Mouse (Mus musculus) retina, postnatal 7 days (tissue): ENCODE measurements at regions not wholly inside any gene's neighbourhood (a gene's known extent, or its start where the extent isn't known, plus 50 kb on each side); places are given as distances from the start of the nearest gene placed in this dataset.
A peak's percentile ranks its signal among the peaks of the same experiment; 100 is the strongest.

ENCODE experiments used
- DNase-seq: peaks from one replicate; pipeline ENCODE4 v3.0.0-alpha.2; 2012; ENCODE audit warnings: low read depth, low spot score

DNA sequence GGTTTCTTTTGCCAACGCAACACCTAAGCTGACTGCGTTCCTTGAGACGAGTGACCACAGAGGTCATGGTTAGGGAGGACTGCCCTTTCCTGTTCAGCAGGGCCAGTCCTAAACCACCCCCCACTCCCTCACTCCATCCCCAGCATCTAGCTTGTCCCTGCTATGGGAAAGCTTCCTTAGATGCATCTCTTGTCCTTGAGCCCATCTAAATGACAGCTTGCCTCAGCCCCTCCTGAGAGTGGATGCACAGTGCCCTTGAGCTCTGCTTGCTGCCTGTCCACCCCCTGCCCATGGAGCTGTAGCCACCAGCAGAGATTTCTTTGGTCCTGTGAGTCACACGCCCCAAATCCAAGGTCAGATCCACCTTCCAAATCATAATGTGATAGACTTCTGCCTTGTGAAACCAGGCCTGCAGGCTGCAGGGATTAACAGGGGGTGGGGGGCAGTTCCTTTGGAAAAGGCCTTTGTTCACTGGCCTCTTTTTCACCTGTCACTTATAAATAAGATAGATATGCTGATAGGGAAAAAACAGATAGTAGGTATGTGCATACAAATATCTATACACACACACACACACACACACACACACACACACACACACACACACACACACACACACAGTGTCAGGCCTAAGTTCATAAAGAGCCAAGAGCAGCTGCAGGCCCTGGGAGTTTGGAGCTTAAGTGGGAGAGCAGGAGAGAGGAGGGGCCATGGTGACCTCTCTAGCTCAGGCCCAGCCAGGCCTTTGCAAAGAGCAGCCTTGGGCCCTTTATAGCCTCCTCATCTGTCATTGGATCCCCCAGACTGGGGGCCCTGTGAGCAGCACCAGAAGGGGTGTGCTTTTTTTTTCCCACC, 56.4 kb upstream of the Adra2c start:
- DNase-seq = peak; percentile 21

DNA sequence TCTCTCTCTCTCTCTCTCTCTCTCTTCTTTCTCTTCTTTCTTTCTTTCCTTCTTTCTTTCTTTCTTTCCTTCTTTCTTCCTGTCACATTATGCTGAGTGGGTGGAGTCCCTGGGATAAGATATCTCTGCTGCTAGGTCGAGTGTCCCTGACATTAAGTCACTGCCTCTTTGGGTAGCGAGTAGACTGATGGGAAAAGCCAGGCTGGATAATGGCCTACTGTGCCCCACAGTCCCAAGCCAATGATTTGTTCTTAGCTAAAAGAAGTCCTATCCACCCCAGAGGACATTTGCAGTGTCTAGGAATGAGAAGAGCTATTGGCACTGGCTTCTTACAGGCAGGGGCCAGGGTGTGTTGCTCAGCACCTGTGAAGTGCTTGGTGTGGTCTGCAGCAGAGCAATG, 61.8 kb upstream of the Adra2c start:
- no peak for DNase-seq

DNA sequence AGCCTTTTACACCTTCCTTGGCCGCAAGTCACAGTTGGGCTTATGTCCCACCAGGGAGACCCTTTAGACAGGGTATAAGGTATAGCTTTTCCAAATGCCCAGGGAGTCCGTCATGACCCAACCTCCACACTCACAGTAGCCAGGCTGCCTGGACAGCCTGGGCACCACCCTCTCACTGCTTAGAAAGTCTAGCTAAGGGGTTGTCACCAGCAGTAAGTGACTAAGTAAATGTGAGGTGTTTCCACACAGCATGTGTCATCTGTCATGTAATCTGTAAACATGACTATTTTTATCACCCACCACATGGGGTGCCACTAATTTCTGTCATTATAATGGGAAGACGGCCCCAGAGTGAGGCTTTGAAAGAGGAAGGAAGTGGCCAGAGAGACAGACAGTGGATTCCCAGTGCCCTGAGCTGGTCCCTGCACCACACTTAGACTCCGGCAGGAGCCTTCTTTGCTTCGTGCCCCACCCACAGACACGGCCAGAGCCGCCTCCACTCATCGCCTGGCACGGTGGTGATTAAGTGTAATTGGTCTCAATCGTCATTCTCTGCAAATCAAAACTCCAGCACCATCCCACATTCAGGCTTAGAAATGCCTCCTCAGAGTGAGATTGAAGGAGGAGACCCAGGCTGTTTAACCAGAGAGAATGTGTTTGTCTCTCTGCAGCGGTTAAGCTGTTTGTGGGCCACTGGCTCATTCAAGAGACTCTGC, 62.5 kb upstream of the Adra2c start:
- DNase-seq = no peak

DNA sequence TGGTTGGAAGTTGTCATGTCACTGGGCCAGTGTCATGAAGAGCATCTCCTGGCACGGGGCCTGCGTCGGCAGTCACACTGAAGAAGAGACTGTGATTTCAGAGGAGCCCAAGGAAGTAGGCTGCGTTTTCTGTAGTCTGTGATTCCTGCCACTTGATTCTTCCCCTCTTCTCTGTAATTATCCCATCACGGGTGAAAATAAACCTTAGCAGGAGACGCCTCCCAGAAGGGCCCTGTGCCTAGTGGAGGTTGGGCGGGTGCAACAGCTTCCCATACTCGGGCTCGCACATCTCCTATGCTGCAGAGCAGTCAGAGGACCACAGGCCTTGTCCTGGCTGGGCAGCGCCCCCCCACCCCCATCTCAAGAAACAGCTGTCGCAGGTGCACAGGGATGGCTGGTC, 63.1 kb upstream of the Adra2c start:
- no peak for DNase-seq

DNA sequence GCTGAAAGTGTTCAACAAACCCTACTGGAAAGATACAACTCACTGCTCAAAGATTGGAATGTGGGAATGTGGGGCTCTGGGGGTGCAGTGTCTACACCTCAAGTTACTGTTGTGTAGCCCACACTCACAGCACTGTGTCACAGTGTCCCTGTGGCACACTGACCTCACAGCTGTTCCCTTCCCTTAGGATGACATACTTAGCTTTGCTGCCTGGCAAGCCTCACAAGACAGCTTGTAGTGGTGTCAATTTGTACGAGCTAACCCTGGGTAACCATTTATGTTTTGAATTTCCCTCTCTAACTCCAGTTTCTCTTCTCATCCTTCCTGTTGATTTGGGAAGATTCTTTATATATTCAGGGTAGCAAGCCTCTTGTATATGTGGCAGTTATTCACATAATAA, 68.8 kb upstream of the Adra2c start:
- no peak for DNase-seq

DNA sequence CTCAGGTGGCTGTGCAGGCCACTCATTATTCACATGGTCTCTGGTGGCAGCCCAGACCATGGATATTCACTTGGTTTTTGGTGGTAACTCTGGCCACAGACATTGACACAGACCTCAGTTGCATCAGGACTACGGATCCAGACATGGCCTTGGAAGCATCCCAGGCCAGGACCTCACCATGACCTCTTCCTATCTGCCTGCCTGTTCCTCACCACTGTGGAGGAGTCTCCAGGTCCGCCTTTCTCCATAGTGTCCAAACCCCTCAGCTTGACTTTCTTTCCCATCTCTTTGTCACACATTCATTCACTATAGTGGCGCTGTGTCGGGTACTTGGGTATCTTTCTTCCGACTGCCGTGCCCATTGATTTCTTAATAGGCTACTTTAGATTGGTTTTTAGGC, 74.1 kb upstream of the Adra2c start:
- DNase-seq = no peak

DNA sequence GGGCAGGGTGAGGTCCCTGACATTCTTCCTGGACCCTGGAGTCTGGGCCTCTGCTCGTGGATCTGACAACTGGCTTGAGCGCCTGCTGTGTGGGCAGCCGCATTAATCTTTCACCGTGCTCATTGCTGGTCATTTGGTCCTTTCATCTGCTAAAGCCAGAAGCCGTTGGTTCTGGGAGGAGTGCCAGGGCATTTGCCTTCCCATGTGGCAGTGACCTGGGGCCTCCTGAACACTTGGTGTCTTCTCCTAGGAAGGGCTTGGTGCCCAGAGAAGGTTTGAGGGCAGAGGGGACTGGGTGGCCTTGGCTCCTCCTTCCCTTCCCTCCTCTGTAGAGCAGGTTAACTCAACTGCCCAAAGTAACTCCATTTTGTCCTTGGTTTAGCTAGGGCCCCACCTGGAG, 79.7 kb upstream of the Adra2c start:
- DNase-seq = no peak

DNA sequence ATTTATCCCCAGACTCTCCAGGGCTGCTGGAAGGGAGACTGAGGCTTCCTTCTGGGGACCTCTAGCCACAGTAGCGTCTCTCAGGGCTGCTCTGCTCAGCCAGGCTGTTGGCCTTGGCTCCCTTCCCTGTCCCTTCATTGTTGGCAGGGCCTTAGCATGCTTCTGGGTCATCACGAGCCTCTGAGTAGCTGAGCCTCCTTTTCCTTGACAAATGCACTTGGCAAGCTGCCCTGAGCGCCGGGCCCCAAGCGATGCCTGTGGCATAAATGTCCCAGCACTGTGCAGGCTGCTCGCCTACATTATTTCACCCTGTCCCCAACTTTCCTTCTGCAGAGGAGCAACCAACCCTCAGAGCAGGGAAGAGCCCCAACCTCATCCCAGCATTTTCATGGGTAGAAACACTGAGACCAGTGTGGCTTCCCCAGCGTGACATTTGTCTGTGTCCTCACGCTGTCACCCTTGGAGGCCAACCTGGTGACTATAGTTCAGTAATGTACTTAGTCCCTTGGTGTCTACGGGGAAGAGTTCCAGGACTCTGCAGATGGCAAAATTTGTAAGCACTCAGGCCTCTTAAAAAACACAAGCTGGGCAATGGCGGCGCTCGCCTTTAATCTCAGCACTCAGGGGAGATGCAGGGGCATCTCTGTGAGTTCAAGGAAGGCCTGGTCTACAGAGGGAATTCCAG, 83.7 kb upstream of the Lrpap1 start:
- DNase-seq = peak; percentile 43

DNA sequence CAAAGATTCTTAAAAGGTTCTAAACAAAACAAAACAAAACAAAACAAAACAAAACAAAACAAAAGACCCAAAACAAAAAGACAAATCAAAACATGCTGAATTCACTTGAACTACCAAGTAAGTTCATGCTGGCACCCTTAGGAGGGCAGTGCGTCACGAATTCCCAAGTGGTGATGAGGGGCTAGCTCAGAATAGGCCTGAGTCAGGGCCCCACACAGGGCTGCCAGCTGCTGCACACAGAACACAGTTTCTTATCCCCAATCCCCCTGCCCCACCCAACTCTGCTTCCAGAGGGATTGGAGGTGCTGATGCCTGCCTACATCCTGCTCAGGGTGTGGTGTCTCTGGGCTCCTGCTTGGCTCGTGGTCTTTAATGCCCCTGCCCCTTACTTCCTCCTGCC, 80.3 kb upstream of the Lrpap1 start:
- no peak for DNase-seq

DNA sequence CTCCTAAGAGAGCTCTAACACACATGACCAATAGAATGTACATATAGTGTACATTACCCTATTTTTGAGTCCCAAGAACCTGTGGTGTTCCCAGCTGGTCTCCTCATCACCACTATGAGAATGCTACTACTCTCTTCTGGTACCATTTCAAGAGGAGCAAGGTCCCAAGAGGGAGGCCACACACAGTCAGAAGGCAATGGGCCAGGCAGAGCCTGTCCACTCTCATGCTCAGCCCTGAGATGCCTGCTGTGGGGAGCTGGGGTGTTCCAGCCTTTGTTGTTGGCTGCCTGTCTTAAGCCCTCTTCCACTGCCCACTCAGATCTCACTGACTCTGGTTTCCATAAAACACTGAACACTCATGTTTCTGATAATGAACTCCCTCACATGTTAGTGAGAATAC, 79.7 kb upstream of the Lrpap1 start:
- DNase-seq = no peak

DNA sequence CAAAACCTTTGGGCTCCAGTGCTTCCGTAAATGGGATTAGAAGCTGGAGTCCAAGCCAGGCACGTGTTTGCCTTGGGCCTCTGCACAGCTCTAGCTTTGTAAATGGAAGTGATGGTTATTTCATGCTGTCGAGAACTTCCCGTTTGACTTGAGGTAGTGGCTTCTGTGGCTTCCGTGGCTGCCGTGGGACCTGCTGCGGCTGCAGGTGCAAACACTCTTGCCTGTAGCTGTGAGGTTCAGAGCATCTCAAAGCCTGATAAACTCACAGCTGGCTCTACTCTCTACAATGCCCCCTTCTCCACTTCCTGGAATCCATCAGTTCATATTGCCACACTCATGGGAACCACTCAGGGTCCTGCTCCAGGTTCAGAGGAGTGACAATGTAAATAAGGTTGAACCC, 77.9 kb upstream of the Lrpap1 start:
- no peak for DNase-seq

DNA sequence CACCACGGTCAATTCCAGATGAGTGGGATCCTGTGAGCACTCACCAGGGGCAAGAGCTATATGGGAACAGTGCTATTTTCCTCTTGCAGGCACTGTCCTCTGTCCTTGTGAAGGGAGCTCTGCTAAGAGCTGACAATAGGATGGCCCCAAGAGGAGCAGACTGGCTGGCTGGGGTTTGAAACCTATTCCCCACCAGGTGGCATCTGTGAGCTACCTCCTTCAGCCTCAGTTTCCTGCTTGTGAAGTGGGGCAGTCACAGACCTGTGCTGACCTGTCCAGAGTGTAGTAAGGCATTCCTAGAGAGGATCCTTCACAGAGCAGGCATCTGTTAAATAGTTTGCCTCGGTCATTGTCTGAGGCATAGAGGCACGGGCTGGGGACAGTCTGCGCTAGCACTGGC, 71.8 kb upstream of the Lrpap1 start:
- no peak for DNase-seq

DNA sequence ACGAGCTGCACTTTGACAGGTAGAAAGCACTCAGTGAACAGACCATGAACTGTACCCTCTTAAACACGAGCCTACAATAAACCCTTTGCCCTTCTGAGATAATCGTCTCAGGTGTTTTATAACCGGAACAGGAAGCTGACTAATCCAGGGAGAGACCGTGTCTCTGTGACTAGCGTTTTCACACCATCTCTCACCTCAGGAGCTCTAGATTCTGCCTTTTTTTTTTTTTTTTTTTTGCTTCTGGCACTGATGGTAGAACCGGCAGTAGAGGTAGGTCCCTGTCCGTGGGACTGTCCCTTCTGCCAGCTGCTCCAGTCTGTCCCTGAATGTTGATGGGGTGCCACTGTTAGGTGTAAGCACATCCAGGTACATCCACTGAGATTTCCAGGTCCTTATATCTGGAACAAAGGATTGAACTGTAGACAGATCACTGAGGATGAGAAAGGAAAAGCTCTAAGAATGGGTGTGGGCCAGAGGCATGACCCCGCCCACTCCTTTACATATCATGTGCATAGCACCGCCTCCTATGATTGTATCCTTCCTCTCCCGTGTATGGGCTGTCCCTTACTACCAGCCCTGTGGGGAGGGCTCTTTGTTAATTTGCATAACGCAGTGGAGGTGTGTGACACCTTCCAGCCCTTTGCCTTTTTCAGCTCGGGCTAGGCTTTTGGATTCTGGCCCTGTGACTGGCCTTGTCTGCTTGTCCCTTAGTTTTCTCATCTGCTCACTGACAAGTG, 70.7 kb upstream of the Lrpap1 start:
- DNase-seq = no peak

DNA sequence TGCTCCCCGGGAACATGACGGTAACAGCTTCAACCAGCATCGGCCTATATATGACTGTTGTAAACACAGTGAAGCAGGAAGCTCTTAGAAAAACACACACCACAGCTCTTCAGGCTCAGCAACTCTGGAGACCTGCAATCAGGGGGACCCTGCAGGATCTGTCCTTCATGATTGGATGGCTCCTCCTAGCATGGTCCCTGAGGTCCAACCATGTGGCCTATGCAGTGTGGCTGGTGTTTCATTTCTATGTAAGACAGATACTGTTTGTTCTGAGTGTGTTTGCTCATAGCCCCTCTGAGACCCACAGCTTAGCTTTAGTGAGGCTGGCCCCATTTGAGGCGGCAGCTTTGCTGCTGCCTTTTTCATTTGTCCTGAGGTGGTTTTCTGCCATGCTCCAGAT, 68.8 kb upstream of the Lrpap1 start:
- DNase-seq = no peak

DNA sequence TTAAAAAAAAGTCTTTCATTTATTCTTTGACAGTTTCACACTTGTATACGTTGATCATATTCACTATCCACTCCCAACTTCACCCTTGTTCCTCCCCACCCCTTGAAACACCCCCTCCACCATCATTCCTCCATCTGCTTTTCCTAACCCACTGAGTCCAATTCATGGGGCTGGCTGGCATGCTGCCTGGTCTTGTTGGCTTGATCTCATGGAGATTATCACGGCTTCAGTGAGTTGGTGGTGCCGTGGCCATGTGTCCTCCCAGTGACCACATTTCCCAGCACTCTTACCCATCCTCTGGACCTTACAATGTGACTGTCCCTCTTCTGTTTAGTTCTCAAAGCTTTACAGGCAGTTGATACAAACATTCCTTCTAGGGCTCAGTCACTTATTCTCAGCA, 65.8 kb upstream of the Lrpap1 start:
- DNase-seq = no peak

DNA sequence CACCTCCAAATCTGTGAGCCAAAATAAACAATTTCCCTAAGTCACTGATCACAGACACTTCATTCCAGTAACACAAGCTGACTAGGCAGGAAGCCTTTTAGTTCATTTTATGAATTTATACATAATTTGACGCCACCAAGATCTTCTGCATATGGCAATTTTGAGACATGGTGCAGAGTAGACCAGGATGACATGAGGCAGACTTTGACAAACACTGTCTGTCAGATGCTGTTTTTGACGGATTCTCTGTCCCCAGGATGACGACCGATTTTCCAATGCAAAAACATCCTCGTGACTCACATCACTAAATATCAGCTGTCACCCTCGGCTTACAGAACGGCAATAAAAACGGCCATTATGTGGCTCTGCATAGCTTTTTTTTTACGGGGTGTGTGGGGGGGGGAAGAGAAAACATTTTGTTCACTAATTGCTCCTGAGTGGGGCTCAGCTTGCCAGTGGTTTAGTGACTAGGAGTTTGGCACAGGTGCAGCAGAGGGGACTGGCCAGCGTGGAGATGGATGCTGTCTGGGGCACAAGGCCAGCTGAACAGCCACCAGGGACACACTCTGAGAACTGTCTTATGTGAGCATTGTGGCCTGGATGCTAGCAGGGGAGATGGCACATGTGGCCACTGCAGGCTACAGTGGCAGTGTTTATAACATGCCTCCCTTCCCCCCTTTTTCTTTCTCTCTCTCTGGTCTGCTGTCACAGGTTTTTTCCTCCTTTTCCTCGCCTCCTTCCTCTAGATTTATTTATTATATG, 65.0 kb upstream of the Lrpap1 start:
- no peak for DNase-seq

DNA sequence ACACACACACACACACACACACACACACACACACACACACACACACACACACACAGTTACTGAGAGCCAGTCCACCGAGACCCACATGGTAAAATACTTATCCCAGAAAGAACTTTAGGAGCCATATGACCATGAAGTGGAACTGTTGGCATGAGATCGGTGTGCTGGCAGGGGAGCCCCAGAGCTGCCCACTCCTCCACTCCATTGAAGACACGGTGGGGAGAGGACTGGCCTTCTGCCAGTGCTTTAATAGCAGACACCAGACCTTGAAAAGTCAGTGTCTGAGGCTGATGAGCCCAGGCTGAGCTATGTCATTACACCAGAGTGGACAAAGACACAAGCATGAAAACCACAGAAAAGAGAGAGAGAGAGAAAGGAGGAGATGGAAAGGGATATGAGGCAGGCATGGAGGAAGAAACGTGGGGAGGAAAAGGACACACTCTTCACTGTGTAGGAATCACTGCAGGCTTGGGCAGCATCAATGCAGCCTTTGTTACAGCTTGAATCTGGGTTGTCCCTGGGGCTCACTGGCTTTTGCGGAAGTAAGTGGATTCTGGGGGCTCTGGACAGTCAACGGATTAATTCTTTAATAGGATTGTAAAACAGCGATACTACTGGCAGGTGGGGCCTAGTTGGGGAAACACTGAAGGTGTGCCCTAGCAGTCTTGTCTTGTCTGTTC, 64.2 kb upstream of the Lrpap1 start:
- peak; percentile 20 for DNase-seq

DNA sequence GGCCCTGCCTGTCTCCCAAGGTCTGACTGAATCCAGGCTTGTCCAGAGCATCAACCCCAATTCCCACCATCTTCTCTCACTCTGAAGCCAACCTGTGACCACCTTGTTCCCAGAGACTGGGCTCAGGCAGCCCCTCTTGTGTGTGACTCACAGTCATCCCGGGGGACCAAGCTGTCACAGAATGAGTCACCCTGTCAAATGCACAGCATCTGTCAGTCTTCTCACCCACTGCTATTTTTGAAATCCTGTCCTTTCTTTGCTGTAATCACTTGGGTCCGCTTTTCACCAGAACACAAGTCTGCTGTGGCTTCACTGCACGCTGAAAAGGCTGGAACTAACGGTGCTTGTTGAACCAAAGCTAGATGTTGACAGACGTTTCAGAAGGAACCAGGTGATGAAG, 63.3 kb upstream of the Lrpap1 start:
- DNase-seq = no peak

DNA sequence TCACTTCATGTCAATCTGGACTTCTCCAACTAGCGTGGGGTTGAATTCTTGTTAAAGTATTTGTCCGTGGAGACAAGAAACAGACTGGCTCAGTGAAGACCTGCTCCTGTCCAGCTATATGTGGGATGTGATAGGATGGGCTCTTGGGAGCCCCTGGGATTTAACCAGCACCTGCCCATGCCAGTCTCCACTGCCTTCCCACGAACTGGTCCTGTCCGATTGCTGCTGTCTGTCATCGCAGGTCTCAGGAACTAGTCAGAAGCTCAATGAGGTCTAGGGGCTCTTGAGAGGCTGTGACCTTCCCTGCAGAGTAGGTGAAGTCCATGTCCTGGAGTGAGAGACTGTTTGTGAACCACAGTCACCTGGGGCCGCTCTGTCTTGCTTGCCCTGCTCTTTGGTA, 62.8 kb upstream of the Lrpap1 start:
- no peak for DNase-seq

DNA sequence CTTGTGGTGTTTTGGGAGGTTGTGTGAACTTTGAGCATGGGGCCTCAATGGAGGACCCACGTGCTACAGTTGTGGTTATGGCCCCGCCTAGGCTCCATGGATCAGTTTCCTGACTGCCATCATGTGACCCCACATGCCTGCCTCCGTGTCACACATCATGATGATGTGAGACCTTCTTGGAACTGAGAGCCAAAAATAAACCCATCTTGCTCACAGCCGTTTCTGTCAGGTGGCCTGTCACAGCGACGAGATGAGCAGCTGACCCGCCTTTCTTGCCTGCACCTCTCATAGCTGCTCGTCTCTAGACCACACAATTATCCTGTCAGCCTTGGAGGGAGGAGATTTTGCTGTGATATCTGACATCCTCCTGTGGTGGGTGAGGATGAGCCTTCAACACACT, 60.4 kb upstream of the Lrpap1 start:
- no peak for DNase-seq

DNA sequence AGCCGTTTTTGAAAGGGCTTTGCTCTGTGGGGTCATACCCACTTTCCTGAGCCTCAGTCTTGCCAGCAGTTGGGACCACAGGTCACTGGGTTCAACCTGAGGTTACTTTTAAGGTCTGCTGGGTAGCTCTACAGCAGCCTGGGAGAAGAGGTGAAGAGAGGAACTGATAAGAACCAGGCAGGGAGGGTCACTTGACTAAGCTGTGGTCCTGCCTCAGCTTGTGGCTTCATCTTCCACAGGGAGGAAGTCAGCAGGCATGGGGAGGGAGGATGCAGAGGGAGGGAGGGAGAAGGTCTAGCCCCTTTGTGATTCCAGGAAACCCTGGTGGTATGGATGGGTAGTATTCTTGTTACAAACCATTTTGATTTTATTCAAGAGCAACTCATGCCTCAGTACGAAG, 59.9 kb upstream of the Lrpap1 start:
- DNase-seq = no peak
